Mouse (Mus musculus): ENCODE data around the gene Vgf. TPM values are rescaled to one million over a fixed set of nuclear protein-coding genes. Genes with fewer than 3 reads are reported as not detected.

The Vgf gene
- polyA plus RNA-seq, 1 experiment from 2014 or later = 0.12 TPM

- peak overlapping the region; percentile 88 for H3K4me2 ChIP-seq (replicated peaks; ENCODE audit: low read depth, low read length)
- H3K9ac ChIP-seq (replicated peaks; ENCODE audit: low read depth) = no peak overlapping the region
- H3K36me3 ChIP-seq (ENCODE audit: insufficient read depth, low read length) = no peaks in the 10 kb centered on the region
- H3K27me3 ChIP-seq (replicated peaks; ENCODE audit: insufficient read depth, low read length) = no peaks in the 10 kb centered on the region
- TF ChIP-seq CTCF (IDR thresholded peaks at IDR 0.05) = no peak
- TF ChIP-seq EP300 (IDR thresholded peaks at IDR 0.05) = no peak
- no peaks in the 10 kb centered on the region for H3K9me3 ChIP-seq (ENCODE audit: low read length)
- H3K4me3 ChIP-seq (ENCODE audit: low read depth, low read length) = no peak overlapping the region; the same call in 1 of the 2 replicates
- DNase-seq (ENCODE audit: low spot score) (no peak), ATAC-seq (no peak)
- H3K4me1 ChIP-seq (ENCODE audit: insufficient read depth, low read depth, low read length) = peaks cover 5% of the 10 kb centered on the region; the same call in 1 of the 2 replicates
- H3K27ac ChIP-seq (ENCODE audit: low read length) = no peak overlapping the region
- WGBS = 23% methylated on average over 5 of the region's 5 CpGs
Observed at GRCm38 (mm10) chr5:137046324-137046718, 20.1 kb downstream of the Vgf start.

GRCm38 (mm10) chr5:137046991-137047390 is 20.8 kb downstream of the Vgf start:
- Histone ChIP-seq H3K4me1 (ENCODE audit: insufficient read depth, low read depth, low read length) (peaks cover 5% of the 10 kb centered on the region; the same call in 1 of the 2 replicates), H3K9ac (replicated peaks; ENCODE audit: low read depth) (no peak overlapping the region), H3K9me3 (ENCODE audit: low read length) (no peaks in the 10 kb centered on the region), H3K27me3 (replicated peaks; ENCODE audit: insufficient read depth, low read length) (no peaks in the 10 kb centered on the region), H3K4me3 (ENCODE audit: low read depth, low read length) (no peak overlapping the region), H3K36me3 (ENCODE audit: insufficient read depth, low read length) (no peaks in the 10 kb centered on the region), H3K4me2 (replicated peaks; ENCODE audit: low read depth, low read length) (no peak overlapping the region), H3K27ac (ENCODE audit: low read length) (no peak overlapping the region)
- ATAC-seq (no peak), DNase-seq (ENCODE audit: low spot score) (no peak)
- TF ChIP-seq CTCF (IDR thresholded peaks at IDR 0.05) (no peak), EP300 (IDR thresholded peaks at IDR 0.05) (no peak)

GRCm38 (mm10) chr5:137051125-137051524 is 24.9 kb downstream of the Vgf start:
- no peak for ATAC-seq
- 52% methylated on average over 6 of the region's 6 CpGs for WGBS

GRCm38 (mm10) chr5:137051914-137052505 is 25.8 kb downstream of the Vgf start:
- Histone ChIP-seq H3K4me3 (ENCODE audit: low read depth, low read length) (no peak overlapping the region), H3K27me3 (replicated peaks; ENCODE audit: insufficient read depth, low read length) (no peaks in the 10 kb centered on the region), H3K4me2 (replicated peaks; ENCODE audit: low read depth, low read length) (no peak overlapping the region), H3K27ac (ENCODE audit: low read length) (no peak overlapping the region), H3K9me3 (ENCODE audit: low read length) (no peaks in the 10 kb centered on the region), H3K4me1 (ENCODE audit: insufficient read depth, low read depth, low read length) (no peaks in the 10 kb centered on the region), H3K9ac (replicated peaks; ENCODE audit: low read depth) (no peak overlapping the region), H3K36me3 (ENCODE audit: insufficient read depth, low read length) (no peaks in the 10 kb centered on the region)
- WGBS = 82% methylated on average over 5 of the region's 5 CpGs
- TF ChIP-seq EP300 (IDR thresholded peaks at IDR 0.05) = no peak
- no peak for TF ChIP-seq CTCF (IDR thresholded peaks at IDR 0.05)
- ATAC-seq = no peak
- DNase-seq (ENCODE audit: low spot score) = no peak

More at GRCm38 (mm10) chr5:137051125-137051524, 24.9 kb downstream of the Vgf start:
- Histone ChIP-seq H3K36me3 (ENCODE audit: insufficient read depth, low read length) (no peaks in the 10 kb centered on the region), H3K27ac (ENCODE audit: low read length) (no peak overlapping the region), H3K27me3 (replicated peaks; ENCODE audit: insufficient read depth, low read length) (no peaks in the 10 kb centered on the region), H3K9ac (replicated peaks; ENCODE audit: low read depth) (no peak overlapping the region), H3K4me2 (replicated peaks; ENCODE audit: low read depth, low read length) (no peak overlapping the region), H3K4me1 (ENCODE audit: insufficient read depth, low read depth, low read length) (no peaks in the 10 kb centered on the region), H3K4me3 (ENCODE audit: low read depth, low read length) (no peak overlapping the region), H3K9me3 (ENCODE audit: low read length) (no peaks in the 10 kb centered on the region)
- no peak for DNase-seq (ENCODE audit: low spot score)
- TF ChIP-seq EP300 (IDR thresholded peaks at IDR 0.05) (no peak), CTCF (IDR thresholded peaks at IDR 0.05) (no peak)

GRCm38 (mm10) chr5:137054299-137054698 is 28.1 kb downstream of the Vgf start:
- no peak overlapping the region for H3K4me2 ChIP-seq (replicated peaks; ENCODE audit: low read depth, low read length)
- H3K36me3 ChIP-seq (ENCODE audit: insufficient read depth, low read length) = no peaks in the 10 kb centered on the region
- no peaks in the 10 kb centered on the region for H3K4me1 ChIP-seq (ENCODE audit: insufficient read depth, low read depth, low read length)
- no peaks in the 10 kb centered on the region for H3K27me3 ChIP-seq (replicated peaks; ENCODE audit: insufficient read depth, low read length)
- ATAC-seq (no peak), DNase-seq (ENCODE audit: low spot score) (no peak)
- TF ChIP-seq CTCF (IDR thresholded peaks at IDR 0.05) (no peak), EP300 (IDR thresholded peaks at IDR 0.05) (no peak)
- WGBS = 75% methylated on average over 7 of the region's 7 CpGs
- H3K27ac ChIP-seq (ENCODE audit: low read length) = no peak overlapping the region
- no peak overlapping the region for H3K4me3 ChIP-seq (ENCODE audit: low read depth, low read length)
- no peaks in the 10 kb centered on the region for H3K9me3 ChIP-seq (ENCODE audit: low read length)
- no peak overlapping the region for H3K9ac ChIP-seq (replicated peaks; ENCODE audit: low read depth)

- no peak overlapping the region for H3K4me2 ChIP-seq (replicated peaks; ENCODE audit: low read depth, low read length)
- no peak overlapping the region for H3K4me3 ChIP-seq (ENCODE audit: low read depth, low read length)
- no peaks in the 10 kb centered on the region for H3K36me3 ChIP-seq (ENCODE audit: insufficient read depth, low read length)
- DNase-seq (ENCODE audit: low spot score) = peak; percentile 19
- TF ChIP-seq EP300 (IDR thresholded peaks at IDR 0.05) (no peak), CTCF (IDR thresholded peaks at IDR 0.05) (no peak)
- ATAC-seq = no peak
- H3K9ac ChIP-seq (replicated peaks; ENCODE audit: low read depth) = no peak overlapping the region
- no peaks in the 10 kb centered on the region for H3K27me3 ChIP-seq (replicated peaks; ENCODE audit: insufficient read depth, low read length)
- no peak overlapping the region for H3K27ac ChIP-seq (ENCODE audit: low read length)
- H3K9me3 ChIP-seq (ENCODE audit: low read length) = no peaks in the 10 kb centered on the region
- 70% methylated on average over 5 of the region's 5 CpGs for WGBS
- no peaks in the 10 kb centered on the region for H3K4me1 ChIP-seq (ENCODE audit: insufficient read depth, low read depth, low read length)
Observed at GRCm38 (mm10) chr5:137054873-137055272, 28.7 kb downstream of the Vgf start.

Measured in lung, postnatal 0 days (tissue).